Mouse (Mus musculus) adrenal gland, adult (tissue): ENCODE data around the gene Fcho1.

Source experiments
- DNase-seq, 2 experiments: peaks; one replicate each; pipeline ENCODE4 v3.0.0; 2022 to 2023; ENCODE audit warnings: low spot score in 1 of 2; ENCODE audit not compliant: inconsistent age in 2 of 2

Fcho1 gene

DNA sequence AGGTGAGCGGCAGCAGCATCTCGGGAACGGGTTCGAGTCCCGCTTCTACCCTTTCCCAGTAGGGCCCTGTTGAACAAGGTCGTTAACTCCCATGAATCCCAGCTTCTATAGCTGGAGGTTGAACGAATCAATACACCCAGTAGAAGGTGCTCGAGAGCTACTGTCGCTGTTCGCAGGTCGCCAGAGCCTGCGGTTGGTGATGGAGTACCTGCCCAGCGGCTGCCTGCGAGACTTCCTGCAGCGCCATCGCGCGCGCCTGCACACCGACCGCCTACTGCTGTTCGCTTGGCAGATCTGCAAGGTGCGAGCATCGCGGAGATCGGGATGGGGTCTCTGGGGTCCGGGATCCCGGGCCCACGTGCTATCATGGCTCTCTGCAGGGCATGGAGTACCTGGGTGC lies 39.9 kb downstream of the Fcho1 start:
- no peak for DNase-seq

DNA sequence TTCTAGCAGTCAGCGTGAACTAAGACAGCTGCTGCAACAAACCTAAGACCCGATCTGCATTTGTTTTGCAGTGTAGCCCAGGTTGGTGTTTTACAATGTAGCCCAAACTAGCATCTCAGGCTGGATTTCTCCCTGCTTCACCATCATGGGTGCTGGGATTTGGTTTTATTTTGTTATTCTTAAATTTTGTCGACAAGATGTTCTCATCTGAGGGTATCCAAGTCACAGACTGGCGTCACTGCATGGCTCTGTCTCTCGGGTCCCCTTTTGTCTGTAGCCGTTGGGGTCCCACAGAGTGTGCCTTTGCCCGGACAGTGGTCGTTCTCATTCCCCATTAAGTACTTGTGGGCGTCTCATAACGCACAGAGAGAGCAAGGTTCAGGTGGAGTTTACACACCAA lies 40.8 kb downstream of the Fcho1 start:
- DNase-seq = no peak

DNA sequence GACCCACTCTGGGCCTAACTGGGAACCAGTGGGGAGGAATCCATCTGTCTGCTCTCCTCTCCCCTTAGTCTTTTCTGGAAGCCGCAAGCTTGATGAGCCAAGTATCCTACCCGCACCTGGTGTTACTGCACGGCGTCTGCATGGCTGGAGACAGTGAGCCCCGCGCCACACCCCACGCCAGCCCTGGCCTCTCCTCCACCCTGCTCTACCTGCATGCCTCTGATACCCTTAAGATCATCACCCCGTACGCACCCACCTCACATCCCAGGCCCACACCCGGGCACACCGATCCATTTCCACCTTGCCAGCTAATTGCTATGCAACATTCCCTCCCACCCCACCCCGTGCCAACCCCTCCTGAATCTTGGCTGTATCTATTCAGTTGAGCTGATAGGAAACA lies 42.7 kb downstream of the Fcho1 start:
- DNase-seq = no peak

DNA sequence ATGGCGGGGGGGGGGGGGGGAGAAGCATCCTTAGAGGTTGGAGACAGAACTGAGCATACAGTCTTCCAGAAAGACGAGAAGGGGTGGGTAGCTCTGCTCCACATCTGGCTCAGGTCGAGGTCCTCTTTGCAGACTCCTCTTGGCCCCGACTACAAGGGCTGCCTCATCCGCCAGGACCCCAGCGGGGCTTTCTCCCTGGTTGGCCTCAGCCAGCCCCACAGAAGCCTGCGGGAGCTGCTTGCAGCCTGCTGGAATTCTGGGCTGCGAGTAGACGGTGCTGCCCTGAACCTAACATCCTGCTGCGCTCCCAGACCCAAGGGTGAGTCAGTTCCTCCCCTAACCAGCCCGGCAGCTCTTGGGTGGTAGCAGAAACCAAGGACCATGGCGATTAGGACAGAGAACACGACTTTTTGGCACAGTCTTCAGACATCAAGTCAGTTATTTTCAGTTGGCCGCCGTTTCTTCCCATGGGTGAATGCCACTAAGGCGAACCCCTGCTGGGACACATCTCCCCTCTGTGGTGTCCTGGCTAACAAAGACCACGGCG lies 44.1 kb downstream of the Fcho1 start:
- DNase-seq = peak in 1 of 2 experiments; percentile 12

DNA sequence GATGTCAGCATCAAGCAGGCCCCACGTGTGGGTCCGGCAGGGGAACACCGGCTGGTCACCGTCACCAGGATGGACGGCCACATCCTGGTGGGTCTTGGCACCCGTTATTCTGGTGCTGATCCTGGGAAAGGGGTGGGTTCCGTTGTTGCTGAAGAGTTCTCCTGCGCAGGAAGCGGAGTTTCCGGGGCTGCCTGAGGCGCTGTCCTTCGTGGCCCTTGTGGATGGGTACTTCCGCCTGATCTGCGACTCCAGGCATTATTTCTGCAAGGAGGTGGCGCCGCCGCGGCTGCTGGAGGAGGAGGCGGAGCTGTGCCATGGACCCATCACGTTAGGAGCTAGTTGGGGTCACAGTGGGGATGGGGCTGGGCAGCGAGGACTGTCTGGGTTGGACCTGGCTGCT lies 45.0 kb downstream of the Fcho1 start:
- peak in 1 of 2 experiments; percentile 50 for DNase-seq

DNA sequence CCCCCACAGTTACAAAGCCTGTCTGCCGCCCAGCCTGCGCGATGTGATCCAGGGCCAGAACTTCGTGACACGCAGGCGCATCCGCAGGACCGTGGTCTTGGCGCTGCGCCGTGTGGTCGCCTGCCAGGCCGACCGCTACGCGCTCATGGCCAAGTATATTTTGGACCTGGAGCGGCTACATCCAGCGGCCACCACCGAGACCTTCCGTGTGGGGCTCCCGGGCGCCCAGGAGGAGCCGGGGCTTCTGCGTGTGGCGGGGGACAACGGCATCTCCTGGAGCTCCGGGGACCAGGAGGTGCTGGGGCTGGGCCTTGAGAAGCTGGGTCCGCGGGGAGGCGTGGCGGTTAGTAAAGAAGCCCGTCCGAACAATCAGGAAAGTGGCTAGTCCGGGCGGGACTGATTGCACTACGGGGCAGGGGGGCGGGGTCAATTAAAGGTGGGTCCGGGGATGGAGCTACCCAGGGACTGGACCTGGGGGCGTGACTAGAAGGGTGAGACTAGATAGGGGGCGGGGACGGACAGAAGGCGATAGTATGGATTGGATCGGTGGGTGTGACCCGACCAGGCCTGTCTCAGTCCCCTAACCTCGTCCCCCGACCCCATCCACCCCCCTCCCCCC lies 45.9 kb downstream of the Fcho1 start:
- DNase-seq = no peak

DNA sequence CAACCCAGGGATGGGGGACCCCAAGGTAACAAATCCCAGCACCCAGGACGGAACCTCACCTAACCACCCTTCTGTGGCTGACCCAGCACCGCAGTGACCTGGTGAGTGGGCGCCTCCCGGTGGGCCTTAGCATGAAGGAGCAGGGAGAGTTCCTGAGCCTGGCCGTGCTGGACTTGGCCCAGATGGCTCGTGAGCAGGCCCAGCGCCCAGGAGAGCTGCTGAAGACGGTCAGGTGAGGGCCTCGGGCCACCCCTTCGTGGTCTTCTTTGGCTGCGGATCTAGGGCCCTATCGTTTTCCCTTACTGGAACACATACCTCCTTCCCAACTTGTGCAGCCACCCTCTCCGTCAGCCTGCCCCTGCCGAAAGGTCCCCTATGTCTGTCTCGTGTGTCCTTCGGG lies 46.4 kb downstream of the Fcho1 start:
- no peak for DNase-seq

DNA sequence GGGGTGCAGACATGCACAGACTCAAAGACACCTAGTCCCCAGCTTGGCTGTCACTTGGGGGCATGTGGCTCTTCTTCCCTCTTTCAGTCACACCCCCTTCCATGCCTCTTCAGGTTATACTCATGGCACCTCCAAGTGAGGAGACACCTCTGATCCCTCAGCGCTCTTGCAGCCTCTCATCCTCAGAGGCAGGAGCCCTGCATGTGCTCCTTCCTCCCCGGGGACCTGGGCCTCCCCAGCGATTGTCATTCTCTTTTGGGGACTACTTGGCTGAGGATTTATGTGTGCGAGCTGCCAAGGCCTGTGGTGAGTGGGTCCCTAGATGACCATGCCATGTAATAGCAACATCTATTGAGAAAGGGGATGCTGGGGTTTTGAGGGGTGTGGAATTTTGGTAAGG lies 47.3 kb downstream of the Fcho1 start:
- DNase-seq = no peak

DNA sequence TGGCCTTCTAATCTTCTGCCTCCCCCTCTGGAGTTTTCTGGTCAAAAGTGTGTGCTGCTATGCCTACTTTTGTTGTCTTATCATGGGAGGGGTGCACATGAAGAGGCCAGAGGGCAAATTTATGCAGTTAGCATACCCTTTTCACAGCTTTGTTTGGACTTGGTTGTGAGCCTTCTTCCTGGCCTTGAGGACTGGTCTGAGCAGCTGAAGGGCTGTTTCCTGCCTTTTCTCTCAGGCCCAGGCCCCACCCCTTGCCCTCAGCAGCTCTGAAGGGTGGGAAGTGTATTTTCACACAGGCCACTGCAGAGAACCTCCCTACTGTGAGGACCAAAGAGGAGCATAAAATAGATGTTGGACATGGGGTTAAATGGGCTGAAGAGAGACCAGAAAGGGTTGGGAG lies 48.0 kb downstream of the Fcho1 start:
- peak in 1 of 2 experiments; percentile 60 for DNase-seq

DNA sequence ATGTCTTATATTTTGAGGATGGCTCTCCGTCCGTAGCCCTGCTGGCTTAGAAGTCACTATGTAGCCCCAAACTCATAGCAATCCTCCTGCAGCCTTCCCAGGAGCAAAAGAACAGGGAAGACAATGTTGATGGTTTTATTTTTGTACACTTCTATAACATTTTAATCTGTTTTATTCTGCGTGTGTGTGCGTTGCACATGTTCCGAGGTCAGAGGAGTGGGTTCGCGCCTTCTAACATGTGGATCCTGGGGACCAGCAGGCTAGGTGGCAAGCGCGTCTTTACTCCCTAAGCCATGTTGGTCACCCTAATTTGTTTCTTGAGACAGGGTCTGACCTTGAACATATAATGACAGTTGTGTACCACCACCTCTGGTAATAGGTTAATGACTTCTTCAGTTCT lies 48.7 kb downstream of the Fcho1 start:
- DNase-seq = no peak

DNA sequence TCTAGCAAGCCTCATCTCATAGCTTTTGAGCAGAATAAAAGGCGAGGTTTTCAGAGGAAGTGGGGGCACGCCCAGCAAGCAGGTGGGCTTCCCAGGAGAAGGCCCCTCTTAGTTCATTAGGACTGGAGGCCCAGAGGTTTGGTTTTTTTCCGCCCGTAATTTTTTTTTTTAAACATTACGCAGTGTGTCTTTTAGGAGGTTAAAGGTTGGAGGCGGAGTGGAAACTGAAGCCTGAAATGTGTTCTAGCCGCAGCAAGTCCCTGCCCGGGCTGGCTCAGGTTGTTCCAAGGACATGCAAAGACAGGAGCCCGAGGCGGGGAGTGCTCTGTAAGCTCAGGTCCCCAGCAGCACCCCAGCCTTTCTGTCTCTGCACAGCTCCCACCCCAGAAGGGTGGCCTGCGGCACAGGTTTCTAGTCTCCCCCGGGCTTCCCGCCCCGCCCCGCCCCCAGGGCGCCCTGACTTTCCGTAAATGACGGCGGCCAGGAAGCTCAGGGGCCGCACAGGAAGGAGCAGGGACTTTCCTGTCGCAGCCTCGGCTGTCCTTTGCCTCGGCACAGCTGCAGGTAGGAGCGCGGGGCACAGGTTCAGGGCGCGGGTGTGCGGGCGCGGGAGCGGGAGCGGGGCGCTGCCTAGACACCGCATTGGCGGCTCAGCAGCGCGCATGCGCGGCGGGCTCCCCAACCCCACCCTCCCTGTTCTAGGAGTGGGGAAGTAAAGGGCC lies 49.3 kb downstream of the Fcho1 start, which contains the start of gene Jak3:
Gene Jak3, plus strand, starts transcription at position 277 of the 722 bp plus-strand sequence.
- peak; percentile 71 to 92 for DNase-seq

DNA sequence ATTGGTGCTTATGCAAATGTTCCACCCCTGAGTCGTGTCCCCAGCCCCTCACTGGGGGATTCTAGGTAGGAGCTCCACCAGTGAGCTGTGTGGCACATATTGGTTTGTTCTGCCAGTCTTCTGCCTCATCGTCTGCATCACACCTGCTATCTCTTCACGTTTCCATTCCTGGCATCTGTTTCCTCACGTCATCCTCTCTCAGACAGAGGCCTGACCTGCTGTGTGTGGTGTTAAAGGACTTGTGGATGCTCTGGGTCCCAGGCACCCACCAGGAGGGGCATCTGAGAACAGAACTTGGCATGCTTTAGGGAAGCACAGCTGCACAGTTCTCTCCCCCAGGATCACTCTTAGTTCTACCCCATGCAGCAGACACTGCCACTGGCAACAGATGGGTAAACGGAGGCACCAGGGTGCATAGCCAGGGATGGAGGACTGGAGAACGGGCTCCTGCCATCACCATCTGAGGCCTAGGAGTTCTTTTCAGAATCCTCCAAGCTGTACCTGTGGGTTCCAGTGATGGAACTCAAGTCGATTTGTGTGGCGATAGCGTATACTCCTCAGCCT lies 50.0 kb downstream of the Fcho1 start:
- no peak for DNase-seq

DNA sequence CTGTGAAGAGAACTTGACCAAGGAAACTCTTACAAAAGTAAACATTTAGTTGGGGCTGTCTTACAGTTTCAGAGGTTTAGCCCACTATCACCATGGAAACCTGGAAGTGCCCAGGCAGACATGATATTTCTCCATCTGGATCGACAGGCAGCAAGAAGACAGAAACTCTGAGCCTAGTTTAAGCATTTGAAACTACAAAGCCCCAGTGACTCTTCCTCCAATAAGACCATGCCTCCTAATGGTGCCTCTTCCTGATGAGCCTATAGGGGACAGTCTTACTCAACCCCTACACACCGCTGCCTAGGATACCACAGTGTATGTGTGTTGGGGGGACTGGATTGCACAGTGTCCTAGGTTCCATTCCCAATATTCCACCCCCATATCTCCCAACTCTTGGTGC lies 51.4 kb downstream of the Fcho1 start:
- DNase-seq = no peak

DNA sequence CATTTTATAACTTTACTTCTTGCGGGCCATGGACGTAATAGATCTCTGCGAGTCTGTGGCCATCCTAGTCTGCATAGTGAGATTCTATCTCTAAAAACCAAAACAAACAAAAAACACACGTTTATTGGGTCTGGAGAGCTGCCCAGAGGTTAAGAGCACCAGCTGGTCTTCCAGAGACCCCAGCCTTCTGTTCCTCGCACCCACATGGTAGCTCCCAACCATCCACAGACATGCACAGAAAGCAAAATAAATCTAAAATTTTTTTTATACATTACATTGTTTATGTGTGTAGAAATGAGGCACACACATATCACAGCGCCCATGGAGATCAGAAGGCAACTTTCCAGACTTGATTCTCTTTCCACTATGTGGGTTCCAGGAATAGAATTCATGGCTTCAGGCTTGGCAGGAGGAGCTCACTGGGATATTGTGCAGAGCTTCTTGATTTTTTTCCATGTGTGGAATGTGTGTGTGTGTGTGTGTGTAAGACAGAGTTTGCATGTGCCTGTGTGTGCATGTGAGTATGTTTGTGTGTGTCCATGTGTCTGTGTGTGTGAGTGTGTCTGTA lies 53.3 kb downstream of the Fcho1 start:
- DNase-seq = no peak

DNA sequence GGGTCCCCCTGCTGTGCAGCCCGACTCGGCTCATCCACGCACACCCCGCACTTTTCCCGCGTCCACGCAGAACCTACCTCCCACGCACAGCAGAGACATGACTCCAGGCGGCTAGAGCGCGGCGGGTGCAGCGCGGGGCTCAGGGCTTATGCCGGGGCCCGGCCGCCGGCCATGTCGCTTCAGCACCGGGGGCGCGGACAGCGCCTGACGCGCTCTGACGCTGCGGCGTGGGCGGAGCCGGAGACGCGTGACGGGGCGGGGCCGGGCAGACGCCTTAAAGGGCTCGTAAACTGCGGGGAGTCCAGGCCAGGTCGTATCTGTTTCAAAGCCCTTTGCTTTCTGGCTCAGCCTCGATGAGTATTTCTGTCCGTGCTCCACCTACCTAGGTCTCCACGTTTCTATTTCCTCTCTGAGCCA lies 54.0 kb downstream of the Fcho1 start, which contains the start of gene Unc13a:
Gene Unc13a, minus strand, starts transcription at position 209 of the 417 bp plus-strand sequence.
- peak; percentile 91 to 96 for DNase-seq

DNA sequence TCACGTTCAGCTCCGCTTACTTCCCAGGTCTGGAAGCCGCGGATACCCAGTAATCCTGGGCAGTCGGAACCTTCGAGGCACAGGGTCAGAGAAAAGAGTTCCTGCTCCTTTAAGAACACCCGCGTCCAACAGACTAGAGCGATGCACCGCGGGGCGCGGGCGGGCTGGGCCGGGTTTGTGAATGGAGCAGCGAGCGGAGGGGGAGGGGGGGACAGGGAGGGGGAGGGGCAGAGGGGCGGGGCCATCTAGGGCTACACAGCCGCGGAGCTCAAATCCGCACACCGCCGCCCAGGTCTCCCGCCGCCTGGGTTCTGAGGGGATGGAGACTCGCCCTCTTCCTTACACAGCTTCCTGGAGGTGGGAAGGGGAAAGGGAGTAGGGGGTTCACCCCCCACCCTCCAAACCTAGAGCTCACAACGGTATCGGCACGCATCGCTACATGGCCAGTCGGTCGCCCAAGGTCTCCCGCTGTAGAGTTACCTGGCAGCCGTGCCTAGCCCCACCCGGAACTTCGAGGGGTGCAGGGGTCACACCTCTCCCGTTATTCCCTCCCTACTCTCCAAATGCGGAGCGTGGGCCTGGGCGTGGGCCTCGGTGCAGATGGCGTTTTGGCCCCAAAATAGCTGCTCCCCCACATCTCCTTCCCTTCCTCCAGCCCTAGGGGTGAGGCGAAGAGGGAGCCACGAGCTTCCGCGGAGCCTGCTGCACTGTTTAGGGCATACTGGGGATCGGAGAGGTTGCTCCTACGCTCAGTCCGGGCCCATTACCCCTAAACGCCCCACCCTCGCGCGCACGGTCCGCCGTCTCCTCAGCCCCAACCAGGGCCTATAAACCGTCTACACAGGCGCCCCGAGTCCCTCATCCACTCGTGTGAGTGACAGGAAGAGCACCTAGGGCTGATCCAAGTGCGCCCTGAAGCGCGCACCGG lies 54.6 kb downstream of the Fcho1 start:
- peak in 1 of 2 experiments; percentile 61 for DNase-seq

DNA sequence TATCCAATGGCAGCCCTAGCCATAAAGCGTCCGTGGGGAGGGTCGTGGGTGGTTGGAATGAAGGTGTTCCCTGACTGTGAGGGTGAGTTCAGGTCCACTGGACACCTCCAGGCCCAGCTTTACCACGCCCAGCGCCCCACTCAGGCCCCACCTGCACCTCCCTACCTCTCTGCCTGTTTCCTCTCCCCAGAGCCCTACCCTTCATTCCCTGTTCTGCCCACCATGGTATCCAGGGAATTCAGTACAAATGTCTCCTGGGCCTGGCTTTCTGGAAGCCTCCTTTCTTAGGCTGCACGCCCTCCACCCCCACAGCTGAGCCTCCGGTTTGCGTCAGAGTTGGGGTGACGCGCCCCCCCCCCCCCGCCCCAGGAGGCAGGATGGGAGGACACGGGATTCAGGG lies 55.3 kb downstream of the Fcho1 start:
- no peak for DNase-seq

DNA sequence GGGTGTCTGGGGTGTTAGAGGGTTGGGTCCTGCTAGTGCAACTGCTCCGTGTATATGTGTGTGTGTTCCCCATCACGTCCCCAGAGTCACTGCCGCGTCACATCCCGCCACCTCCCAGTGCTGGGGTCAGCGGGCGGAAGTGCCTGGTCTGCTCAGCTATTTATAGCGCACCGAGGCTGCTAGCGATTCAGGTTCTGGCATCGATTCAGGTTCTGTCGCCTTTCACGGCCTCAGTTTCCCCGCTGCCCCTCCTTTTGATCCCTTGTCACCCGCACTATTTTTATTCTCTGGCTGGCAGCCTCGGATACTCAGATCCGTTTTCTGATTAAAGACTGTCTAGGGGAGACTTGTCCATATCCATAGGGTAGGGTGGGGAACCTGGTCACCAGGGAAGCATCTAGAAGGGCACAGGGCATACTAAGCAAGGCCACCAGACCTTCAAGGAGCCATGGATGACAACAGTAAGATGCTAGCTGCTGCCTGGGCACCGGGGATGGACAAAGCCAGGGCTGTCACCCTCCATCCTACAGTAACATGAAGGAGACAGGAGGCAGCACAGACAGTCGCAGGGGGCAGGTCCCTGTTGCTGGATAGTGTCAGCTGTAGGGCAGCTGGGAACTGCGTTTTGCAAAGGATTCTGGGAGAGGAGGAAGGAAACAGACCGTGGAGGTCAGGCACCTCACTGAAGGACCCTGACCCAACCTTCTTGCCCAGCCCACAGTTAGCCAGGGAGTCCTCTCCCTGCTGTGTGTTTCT lies 57.1 kb downstream of the Fcho1 start:
- DNase-seq = peak in 1 of 2 experiments; percentile 64

DNA sequence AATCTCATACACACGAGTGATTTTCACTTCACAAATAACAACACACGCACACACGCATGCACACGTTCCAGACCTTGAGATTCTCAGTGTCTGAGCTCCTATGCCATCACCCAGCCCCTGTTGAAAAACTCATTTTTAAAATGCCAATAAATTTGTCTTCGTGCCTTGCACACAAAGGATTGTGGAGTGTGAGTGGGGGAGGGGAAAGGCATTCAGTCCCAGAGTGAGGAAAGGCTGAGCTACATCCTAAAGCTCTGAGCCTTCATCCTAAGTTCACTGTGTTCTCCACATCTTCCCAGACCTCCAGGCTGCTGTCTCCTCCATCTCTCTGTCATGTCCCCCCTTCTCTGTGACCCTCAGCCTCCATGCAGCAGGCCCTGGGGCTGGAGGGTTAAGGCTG lies 58.3 kb downstream of the Fcho1 start:
- DNase-seq = no peak

DNA sequence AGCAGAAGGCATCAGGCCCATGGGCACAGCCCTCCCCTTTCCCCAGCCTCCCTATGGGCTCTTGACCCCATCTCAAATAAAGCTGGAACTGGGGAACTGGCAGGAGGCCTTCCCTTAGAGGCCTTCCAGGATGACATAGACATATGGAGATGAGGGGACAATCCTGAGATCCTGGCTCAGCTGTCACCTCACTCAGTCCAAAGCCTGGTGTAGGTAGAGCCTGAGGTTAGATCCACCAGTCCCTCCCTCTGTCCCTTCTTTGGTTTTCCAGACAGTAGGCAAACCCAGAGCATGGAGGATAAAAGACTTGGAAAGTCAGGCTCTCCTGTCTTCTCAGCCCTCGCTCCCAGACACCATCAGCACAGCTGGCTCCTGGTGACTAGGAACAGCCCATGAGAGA lies 58.7 kb downstream of the Fcho1 start:
- DNase-seq = no peak
